Mouse (Mus musculus): ENCODE data around the gene Stt3a. TPM values are rescaled to one million over a fixed set of nuclear protein-coding genes. Genes with fewer than 3 reads are reported as not detected.

Gene Stt3a
- polyA plus RNA-seq, 1 experiment from 2014 or later = 239 TPM

- 79% methylated on average over 2 of the region's 2 CpGs for WGBS
- H3K4me2 ChIP-seq = no peak overlapping the region
- no peaks in the 10 kb centered on the region for H3K27me3 ChIP-seq
- H3K4me3 ChIP-seq = no peak overlapping the region
- no peaks in the 10 kb centered on the region for H3K9me3 ChIP-seq
- peaks cover 33% of the 10 kb centered on the region for H3K36me3 ChIP-seq
- H3K9ac ChIP-seq = no peak overlapping the region
- no peaks in the 10 kb centered on the region; the same call in 1 of the 2 replicates for H3K4me1 ChIP-seq
- ATAC-seq (ENCODE audit: insufficient number of reproducible peaks, insufficient read depth, low FRiP score, low TSS enrichment, low read depth) = no peak
- no peak overlapping the region for H3K27ac ChIP-seq
Observed at GRCm38 (mm10) chr9:36794487-36794886, 27.0 kb upstream of the Stt3a start.

- no peaks in the 10 kb centered on the region for H3K9me3 ChIP-seq
- no peak for ATAC-seq (ENCODE audit: insufficient number of reproducible peaks, insufficient read depth, low FRiP score, low TSS enrichment, low read depth)
- no peak overlapping the region for H3K27ac ChIP-seq
- H3K4me2 ChIP-seq = no peak overlapping the region
- H3K36me3 ChIP-seq = peaks cover 55% of the 10 kb centered on the region
- no peak overlapping the region for H3K4me3 ChIP-seq
- H3K27me3 ChIP-seq = no peaks in the 10 kb centered on the region
- H3K4me1 ChIP-seq = no peaks in the 10 kb centered on the region; the same call in 1 of the 2 replicates
- H3K9ac ChIP-seq = no peak overlapping the region
- WGBS = 93% methylated on average over 3 of the region's 3 CpGs
Observed at GRCm38 (mm10) chr9:36792191-36792590, 24.7 kb upstream of the Stt3a start.

- WGBS = 92% methylated on average over 2 of the region's 2 CpGs
- H3K9ac ChIP-seq = no peak overlapping the region
- no peak overlapping the region for H3K4me3 ChIP-seq
- H3K27me3 ChIP-seq = no peaks in the 10 kb centered on the region
- no peak overlapping the region for H3K4me2 ChIP-seq
- H3K27ac ChIP-seq = no peak overlapping the region
- H3K4me1 ChIP-seq = no peaks in the 10 kb centered on the region
- H3K36me3 ChIP-seq = peaks cover 91% of the 10 kb centered on the region
- ATAC-seq (ENCODE audit: insufficient number of reproducible peaks, insufficient read depth, low FRiP score, low TSS enrichment, low read depth) = no peak
- no peaks in the 10 kb centered on the region for H3K9me3 ChIP-seq
Observed at GRCm38 (mm10) chr9:36783921-36784320, 16.4 kb upstream of the Stt3a start.

GRCm38 (mm10) chr9:36769048-36769413, 1.6 kb upstream of the Stt3a start:
- Histone ChIP-seq H3K9me3 (no peaks in the 10 kb centered on the region), H3K4me1 (peaks cover 18% of the 10 kb centered on the region), H3K4me3 (peak overlapping the region; percentile 99), H3K4me2 (peak overlapping the region; percentile 74), H3K9ac (no peak overlapping the region; the same call in 1 of the 2 replicates), H3K27me3 (no peaks in the 10 kb centered on the region), H3K27ac (no peak overlapping the region), H3K36me3 (no peaks in the 10 kb centered on the region; the same call in 1 of the 2 replicates)
- 84% methylated on average over 1 of the region's 1 CpGs for whole genome bisulfite sequencing
- no peak for ATAC-seq (ENCODE audit: insufficient number of reproducible peaks, insufficient read depth, low FRiP score, low TSS enrichment, low read depth)

GRCm38 (mm10) chr9:36768156-36769047, 923 bp upstream of the Stt3a start:
- Histone ChIP-seq H3K36me3 (peaks cover 4% of the 10 kb centered on the region), H3K9ac (peak overlapping the region; percentile 93), H3K9me3 (no peaks in the 10 kb centered on the region), H3K27me3 (no peaks in the 10 kb centered on the region), H3K4me1 (peaks cover 18% of the 10 kb centered on the region), H3K4me3 (peak overlapping the region; percentile 99), H3K27ac (peak overlapping the region; percentile 95), H3K4me2 (peak overlapping the region; percentile 74)
- 14% methylated on average over 25 of the region's 25 CpGs for WGBS
- ATAC-seq (ENCODE audit: insufficient number of reproducible peaks, insufficient read depth, low FRiP score, low TSS enrichment, low read depth) = no peak

GRCm38 (mm10) chr9:36764378-36764777, 3.1 kb downstream of the Stt3a start:
- Histone ChIP-seq H3K4me2 (no peak overlapping the region), H3K9ac (no peak overlapping the region), H3K4me1 (peaks cover 18% of the 10 kb centered on the region), H3K27me3 (no peaks in the 10 kb centered on the region), H3K36me3 (peaks cover 33% of the 10 kb centered on the region), H3K27ac (no peak overlapping the region), H3K9me3 (no peaks in the 10 kb centered on the region), H3K4me3 (no peak overlapping the region)
- WGBS = 96% methylated on average over 1 of the region's 1 CpGs
- no peak for ATAC-seq (ENCODE audit: insufficient number of reproducible peaks, insufficient read depth, low FRiP score, low TSS enrichment, low read depth)

GRCm38 (mm10) chr9:36727034-36727755, 40.3 kb downstream of the Stt3a start, which contains the start of gene Chek1:
Gene Chek1, minus strand, starts transcription at chr9:36727065.
- Histone ChIP-seq H3K4me3 (peak within 1 kb of the TSS; percentile 71), H3K9me3 (no peaks in the 10 kb centered on the region), H3K27ac (peak within 1 kb of the TSS; percentile 94), H3K4me2 (peak within 1 kb of the TSS; percentile 94), H3K36me3 (peaks cover 16% of the 10 kb centered on the region), H3K9ac (peak within 1 kb of the TSS; percentile 82), H3K4me1 (peaks cover 12% of the 10 kb centered on the region), H3K27me3 (no peaks in the 10 kb centered on the region)
- WGBS = 8% methylated on average over 12 of the region's 12 CpGs
- ATAC-seq (ENCODE audit: insufficient number of reproducible peaks, insufficient read depth, low FRiP score, low TSS enrichment, low read depth) = peak; percentile 2; the same call in 1 of the 2 replicates

GRCm38 (mm10) chr9:36726131-36727033, 41.1 kb downstream of the Stt3a start:
- Histone ChIP-seq H3K27me3 (no peaks in the 10 kb centered on the region), H3K36me3 (peaks cover 22% of the 10 kb centered on the region), H3K4me1 (peaks cover 12% of the 10 kb centered on the region), H3K9me3 (no peaks in the 10 kb centered on the region), H3K4me2 (peak overlapping the region; percentile 94), H3K9ac (peak overlapping the region; percentile 82), H3K4me3 (peak overlapping the region; percentile 71), H3K27ac (peak overlapping the region; percentile 94)
- peak; percentile 92 for ATAC-seq (ENCODE audit: insufficient number of reproducible peaks, insufficient read depth, low FRiP score, low TSS enrichment, low read depth)
- WGBS = under 1% methylated on average over 53 of the region's 53 CpGs

- no peaks in the 10 kb centered on the region for H3K4me1 ChIP-seq
- no peak for ATAC-seq (ENCODE audit: insufficient number of reproducible peaks, insufficient read depth, low FRiP score, low TSS enrichment, low read depth)
- H3K27me3 ChIP-seq = no peaks in the 10 kb centered on the region
- H3K27ac ChIP-seq = no peak overlapping the region
- H3K9ac ChIP-seq = no peak overlapping the region
- WGBS = 70% methylated on average over 3 of the region's 3 CpGs
- H3K36me3 ChIP-seq = peaks cover 39% of the 10 kb centered on the region
- H3K4me3 ChIP-seq = no peak overlapping the region
- H3K9me3 ChIP-seq = no peaks in the 10 kb centered on the region
- no peak overlapping the region for H3K4me2 ChIP-seq
Observed at GRCm38 (mm10) chr9:36716624-36717023, 50.9 kb downstream of the Stt3a start.

GRCm38 (mm10) chr9:36707304-36707703, 60.2 kb downstream of the Stt3a start:
- 87% methylated on average over 6 of the region's 6 CpGs for WGBS
- Histone ChIP-seq H3K4me2 (no peak overlapping the region), H3K27ac (no peak overlapping the region), H3K9ac (no peak overlapping the region), H3K9me3 (no peaks in the 10 kb centered on the region), H3K4me3 (no peak overlapping the region), H3K27me3 (no peaks in the 10 kb centered on the region), H3K4me1 (no peaks in the 10 kb centered on the region), H3K36me3 (peaks cover 15% of the 10 kb centered on the region)
- no peak for ATAC-seq (ENCODE audit: insufficient number of reproducible peaks, insufficient read depth, low FRiP score, low TSS enrichment, low read depth)

- H3K36me3 ChIP-seq = peaks cover 12% of the 10 kb centered on the region
- H3K9me3 ChIP-seq = no peaks in the 10 kb centered on the region
- ATAC-seq (ENCODE audit: insufficient number of reproducible peaks, insufficient read depth, low FRiP score, low TSS enrichment, low read depth) = no peak
- no peak overlapping the region for H3K27ac ChIP-seq
- no peak overlapping the region for H3K4me3 ChIP-seq
- H3K4me2 ChIP-seq = no peak overlapping the region
- 81% methylated on average over 3 of the region's 3 CpGs for WGBS
- no peaks in the 10 kb centered on the region for H3K4me1 ChIP-seq
- no peak overlapping the region for H3K9ac ChIP-seq
- no peaks in the 10 kb centered on the region for H3K27me3 ChIP-seq
Observed at GRCm38 (mm10) chr9:36705923-36706322, 61.6 kb downstream of the Stt3a start.

Data from embryonic facial prominence, embryonic 13.5 days (tissue).